Mouse (Mus musculus) retina, postnatal 7 days (tissue): ENCODE measurements around the gene Alg5.
"Not testable (repeated sequence)": the region's sequence is repeated elsewhere in the genome, so short reads cannot be mapped to it uniquely, and the experiment has no call there.

Source experiments
- DNase-seq: peaks from one replicate; pipeline ENCODE4 v3.0.0-alpha.2; 2012; ENCODE audit warnings: low read depth, low spot score

Gene Alg5

DNA sequence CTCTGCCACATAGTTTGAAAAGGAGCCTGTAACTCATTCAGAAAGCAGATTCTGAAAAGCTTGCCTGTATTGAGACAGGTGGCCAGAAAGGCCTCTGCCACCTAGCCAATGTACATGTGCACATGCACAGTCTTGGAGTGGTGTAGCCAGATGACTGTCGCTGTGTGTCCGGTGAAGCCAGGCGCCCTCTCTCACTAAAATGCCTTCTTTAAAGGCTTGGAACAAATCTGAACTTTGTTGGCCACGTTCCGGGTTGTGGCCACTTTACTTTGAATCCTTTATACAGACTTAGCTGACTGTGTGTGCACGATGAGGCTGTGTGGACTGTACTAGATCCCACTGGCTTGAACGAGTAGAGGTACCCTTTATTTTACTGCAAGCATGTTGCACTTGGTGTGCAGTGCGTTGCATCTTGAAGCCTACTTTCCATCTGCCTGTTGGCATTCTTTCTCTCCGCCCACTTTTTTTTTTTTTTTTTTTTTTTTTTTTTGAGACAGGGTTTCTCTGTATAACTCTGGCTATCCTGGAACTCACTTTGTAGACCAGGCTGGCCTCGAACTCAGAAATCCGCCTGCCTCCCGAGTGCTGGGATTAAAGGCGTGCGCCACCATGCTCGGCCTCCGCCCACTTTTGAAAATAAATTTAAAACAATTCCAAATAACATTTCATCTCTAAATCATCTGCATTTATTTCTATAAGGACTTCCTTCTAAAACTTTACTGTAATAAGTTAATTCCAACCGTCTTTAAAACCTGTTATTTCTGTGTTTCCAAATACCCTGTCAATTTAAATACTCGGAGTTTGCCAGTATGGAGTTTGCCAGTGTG, 975 bp downstream of the Alg5 start:
- no peak for DNase-seq

DNA sequence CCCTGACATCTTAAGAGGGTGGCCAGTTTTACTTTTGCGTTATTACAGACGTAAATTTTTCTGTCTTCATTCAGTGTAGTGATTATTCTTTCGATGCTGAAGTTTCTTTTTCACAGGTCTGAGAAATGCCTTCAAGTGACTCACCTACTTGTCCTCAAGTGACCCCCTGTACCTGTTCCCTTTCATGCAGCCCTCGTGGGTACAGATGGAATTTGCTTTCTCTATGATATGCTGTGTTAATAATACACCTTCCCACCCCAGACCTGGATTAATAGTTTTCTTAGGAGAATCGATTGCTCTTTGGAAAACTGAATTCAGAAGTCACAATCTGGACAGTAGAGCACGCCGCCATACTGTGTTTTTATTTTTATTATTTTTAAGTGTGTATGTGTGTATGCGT, 2.0 kb downstream of the Alg5 start:
- DNase-seq = no peak

DNA sequence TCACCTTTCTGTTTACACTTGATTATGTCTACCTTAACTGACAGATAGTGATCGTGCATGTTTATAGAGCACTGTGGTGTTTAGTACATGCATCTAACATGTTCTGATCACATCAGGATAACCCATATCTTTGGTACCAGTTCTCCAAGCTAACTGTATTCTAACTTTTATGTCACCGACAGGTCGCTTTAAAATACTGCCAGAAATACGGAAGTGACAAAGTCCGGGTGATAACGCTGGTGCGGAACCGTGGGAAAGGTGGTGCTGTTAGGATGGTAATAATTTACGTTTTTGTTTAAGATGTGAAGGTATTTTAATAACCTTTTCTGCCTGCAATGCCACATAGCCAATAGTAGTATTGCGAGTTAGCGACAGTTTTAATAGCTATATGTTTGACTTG, 6.6 kb downstream of the Alg5 start:
- no peak for DNase-seq

DNA sequence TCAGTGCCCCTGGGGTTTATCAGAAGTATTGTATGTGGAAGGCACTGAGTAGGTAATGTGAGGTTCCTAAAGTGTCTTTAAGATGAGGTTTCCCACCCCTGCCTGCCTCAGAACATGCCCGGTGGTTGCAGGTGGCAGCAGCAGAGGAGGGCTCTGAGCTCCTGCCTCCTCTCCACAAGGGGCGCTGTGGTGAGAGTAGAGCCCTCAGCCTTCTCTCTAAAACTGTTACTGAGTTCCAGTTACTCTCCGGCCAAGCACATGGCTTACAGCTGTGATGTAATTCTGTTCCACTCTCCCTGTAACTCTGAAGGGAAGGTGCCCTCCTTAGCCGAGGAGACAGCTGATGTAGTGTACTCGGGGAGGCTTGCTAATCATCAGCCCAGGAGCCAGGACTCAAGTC, 10.5 kb downstream of the Alg5 start:
- DNase-seq = no peak

DNA sequence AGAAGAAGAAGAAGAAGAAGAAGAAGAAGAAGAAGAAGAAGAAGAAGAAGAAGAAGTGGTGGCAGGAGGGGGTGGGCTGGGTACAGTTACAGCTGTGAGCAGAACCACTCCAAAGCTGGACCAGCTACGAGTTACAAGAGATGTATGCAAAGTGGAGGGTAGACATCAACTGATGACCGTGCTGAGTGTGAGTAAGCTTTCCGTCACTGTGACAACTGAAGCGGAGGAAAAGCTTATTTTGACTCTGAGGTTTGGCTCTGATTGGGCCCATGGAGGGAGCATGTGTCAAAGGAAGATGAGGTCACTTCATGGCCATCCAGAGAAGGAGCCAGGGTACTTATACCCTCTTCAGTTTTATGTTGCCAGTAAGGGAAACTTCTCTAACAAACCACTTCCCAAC, 18.1 kb downstream of the Alg5 start:
- DNase-seq = no peak

DNA sequence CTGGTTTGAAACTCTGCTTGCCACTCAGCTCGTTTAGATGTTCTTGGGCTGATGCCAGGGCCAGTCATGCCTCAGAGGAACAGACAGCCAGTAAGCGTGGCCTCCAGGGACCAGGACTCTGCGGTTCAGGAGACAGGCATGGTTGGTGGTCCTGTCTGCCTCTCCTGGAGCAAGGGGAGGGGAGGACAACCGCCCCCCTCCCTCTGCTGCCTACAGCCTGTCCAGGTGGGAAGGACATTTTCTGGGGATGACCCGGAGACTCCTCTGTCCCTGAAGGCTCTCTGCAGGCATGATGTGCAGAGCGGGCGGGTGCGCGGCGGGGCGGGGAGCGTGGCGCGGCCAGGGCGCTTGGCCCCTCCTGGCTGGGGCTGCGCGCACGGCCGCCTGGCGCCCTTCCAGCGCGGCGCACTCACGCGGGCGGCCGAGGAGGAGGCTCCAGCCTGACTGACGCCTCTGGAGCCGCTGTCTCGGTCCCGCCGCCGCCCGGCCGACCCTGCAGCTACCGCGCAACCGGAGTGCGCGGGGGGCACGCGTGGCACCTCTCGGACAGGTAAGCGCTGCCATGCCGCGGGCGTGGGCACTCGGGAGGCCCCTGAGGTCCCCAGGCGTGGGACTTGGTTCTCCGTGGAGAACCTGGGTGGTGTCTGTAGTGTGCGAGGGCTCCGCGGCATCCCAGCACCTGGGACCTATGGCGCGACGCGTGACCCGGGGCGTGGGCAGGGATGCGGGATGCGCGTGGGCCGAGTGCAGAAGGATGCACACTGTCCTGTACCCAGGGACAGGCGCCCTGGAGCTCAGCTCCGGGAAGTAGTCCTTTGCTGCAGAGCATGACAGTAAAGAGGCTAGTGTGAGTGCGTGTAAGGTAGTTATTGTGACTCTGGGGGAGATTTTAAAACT, 20.1 kb downstream of the Alg5 start, which contains the start of gene Smad9:
TSS of gene Smad9 (plus strand) at position 438 of the 897 bp plus-strand sequence.
- DNase-seq = peak; percentile 39

DNA sequence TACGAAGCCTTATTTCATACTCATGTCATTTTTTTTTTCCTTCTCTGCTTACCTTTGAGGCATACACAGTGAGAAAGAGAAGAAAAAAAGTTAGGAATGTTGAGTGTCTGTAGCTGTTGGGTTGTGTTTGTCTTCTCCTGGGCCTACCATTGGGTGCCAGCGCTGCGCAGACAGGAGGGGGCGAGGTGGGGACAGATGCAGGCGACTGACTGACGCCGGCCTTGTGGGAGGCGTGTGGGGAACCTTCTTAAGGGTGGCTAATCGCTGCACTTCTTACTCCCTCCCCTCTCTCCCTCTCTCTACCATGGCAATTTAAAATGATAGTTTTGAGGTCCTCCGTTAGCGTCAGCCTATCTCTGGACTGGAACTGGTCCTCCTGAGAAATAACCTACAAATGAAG, 20.7 kb downstream of the Alg5 start:
- no peak for DNase-seq

DNA sequence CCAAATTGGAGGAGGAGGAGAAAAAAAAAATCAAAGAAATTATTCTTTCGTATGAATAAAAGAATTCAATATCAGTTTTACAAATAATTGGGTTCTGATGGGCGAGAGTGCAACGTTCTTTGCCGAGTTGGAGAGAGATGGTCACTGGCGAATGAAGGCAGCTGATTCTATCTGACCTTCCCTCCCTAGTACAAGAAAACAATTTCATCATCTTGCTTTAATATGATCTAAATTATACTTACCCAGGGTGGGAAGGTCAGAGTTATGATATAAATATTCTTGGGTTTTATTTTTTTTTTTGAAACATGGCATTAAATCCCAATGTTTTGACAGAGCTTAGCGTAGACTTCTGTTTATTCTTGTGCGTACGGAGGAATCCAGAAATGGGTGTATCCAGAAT, 22.1 kb downstream of the Alg5 start:
- DNase-seq = no peak

DNA sequence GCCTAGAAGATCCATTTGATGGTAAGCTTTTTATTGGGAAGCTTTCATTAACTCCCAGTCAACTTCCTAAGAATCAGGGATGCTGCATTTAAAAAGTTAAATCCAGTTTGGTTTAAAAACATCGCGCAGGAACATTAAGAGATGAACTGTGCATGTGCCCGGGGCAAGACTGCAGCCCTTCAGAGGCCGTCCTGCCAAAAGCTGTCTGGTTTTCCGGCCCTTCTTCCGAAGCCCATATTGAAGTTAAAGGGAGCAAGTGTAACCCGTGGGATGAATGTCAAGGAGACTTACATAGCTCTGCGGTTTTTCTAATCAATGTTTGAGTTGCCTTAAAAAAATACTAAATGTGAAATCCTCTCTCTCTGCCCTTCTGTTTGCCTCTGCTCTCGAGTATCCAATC, 23.9 kb downstream of the Alg5 start:
- no peak for DNase-seq

DNA sequence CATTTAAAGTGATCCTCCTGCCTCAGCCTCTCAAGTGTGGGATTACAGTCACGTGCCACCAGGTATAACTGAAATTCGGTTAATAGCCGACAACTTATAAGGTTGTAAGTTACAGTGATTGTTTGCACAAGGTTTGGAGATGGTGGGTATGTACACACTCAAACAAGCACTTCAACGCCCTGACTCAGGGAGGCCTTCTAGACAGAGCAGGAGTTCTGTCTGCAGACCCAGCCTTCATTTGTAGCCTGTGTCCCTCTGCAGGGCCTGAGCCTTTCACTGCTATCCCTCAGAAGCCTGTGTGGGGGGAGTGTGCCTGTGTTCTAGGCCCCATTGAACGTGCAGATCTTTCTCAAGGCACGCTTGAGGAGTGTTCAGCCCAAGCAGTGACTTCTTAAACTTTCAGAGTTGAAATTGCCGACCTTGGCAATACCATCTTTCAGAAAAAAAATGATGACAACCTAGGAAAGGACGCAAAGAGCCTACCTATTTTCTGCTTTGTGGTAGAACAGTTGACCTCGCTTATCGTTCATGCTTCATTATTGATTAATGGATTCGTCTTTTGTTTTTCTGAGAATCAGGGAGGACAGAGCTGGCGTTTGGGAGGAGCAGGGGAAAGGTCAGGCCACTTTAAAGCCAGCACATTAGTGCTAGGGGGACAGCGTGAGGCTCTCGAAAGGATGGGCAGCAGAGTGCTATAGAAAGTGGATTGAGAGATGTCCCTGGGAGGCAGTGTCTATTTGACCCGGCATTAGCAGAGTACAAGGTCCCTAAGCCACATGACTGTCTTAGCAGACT, 25.2 kb downstream of the Alg5 start:
- DNase-seq = no peak

DNA sequence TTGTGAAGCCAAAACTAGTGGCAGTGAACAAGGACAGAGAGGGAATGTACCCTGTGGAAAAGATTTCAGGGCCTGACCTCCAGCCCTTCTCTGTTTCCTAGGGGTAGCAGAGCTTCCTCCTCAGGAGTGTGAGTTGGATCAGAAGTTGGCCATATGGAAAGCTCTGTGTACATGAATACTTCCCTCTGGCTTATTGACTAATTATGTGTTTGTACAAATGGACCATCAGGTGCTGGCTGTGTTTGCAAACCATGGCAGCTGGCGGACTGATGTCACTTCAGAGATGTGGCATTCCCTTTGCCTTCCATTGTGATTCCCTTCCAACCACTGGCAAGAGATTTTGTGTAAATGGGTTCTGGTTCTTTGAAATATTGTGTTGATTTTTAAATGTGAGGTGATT, 25.9 kb downstream of the Alg5 start:
- no peak for DNase-seq

DNA sequence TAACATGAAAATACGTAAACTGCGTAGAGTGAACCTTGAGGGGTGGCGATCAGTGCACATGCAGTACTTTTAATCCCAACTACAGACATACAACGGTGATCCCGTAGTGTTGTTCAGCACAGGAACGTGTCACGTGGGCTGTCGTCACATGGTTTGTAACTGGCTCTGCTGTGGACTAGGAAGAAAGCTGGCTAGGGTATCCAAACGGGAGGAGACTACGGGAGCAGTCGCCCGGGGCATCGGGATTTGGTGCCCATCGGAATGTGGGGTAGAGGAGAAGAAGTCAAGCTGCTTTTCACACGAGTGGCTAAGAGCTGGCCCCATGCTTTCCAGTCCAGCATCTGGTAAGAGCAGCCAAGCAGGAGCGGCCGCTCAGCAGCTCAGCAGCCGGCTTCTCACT, 29.1 kb downstream of the Alg5 start:
- DNase-seq = no peak

DNA sequence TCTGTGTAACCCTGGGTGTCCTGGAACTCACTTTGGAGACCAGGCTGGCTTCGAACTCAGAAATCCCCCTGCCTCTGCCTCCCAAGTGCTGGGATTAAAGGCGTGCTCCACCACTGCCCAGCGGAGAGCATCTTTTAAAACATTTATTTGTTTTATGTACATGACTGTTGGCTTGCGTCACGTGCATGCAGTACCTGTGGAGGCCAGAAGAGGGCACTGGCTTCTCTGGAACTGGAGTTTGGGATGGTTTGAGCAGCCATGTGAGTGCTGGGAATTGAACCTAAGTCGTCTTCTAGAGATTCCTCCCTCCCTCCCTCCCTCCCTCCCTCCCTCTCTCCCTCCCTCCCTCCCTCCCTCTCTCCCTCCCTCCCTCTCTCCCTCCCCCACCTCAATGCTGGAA, 30.2 kb downstream of the Alg5 start:
- DNase-seq = not testable (repeated sequence)

DNA sequence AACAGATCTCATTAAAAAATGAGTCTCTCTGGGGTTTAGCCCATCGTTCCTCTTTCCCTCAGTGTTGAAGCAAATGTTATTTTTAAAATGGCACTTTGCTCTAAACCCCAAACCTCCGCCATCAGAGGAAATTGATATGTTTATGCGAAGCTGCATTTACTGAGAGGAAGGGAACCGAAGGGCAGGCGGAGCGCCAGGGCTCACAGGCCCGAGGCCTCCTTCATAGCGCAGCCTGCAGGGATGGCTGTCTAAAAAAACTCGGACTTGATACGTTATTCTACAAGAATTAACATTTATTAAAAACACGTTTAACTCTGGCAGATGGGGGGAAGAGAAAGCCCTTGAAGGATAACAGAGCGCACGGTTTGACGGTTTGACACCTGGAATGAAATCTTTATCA, 30.7 kb downstream of the Alg5 start:
- DNase-seq = no peak

DNA sequence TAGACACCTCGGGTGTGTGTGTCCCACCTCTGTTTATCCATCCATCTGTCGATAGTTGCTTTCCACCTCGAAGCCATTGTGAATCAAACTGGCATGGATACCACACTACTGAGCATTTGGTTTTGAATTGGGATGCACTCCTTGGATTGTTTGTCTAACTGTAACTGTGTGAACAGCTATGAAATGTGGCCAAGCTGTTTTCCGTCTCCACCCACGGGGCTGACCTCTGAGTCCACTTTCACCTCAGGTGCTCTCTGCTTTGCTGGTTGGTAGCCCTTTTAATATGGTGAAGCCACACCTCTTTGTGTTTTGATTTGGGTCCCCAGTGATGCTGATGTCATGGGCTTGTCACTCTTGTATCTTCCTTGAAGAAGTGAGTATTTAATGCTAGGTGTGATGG, 31.5 kb downstream of the Alg5 start:
- DNase-seq = no peak

DNA sequence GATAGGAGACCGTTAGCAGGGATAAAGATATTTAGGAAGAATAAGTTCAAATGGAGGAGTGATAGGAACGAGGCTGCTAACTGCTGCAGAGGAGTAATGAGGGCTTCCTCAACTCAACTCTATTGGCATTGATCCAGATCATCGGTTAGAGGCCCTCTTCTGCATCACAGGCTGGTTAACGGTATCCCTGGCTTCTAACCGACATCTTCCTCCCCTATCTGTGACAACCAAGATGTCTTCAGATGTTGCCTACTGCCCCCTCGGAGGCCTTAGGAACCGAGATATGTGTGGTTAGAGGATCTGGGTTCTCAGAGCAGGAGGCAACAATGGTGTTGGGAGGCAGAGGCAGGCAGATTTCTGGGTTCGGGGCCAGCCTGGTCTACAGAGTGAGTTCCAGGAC, 33.3 kb downstream of the Alg5 start:
- no peak for DNase-seq

DNA sequence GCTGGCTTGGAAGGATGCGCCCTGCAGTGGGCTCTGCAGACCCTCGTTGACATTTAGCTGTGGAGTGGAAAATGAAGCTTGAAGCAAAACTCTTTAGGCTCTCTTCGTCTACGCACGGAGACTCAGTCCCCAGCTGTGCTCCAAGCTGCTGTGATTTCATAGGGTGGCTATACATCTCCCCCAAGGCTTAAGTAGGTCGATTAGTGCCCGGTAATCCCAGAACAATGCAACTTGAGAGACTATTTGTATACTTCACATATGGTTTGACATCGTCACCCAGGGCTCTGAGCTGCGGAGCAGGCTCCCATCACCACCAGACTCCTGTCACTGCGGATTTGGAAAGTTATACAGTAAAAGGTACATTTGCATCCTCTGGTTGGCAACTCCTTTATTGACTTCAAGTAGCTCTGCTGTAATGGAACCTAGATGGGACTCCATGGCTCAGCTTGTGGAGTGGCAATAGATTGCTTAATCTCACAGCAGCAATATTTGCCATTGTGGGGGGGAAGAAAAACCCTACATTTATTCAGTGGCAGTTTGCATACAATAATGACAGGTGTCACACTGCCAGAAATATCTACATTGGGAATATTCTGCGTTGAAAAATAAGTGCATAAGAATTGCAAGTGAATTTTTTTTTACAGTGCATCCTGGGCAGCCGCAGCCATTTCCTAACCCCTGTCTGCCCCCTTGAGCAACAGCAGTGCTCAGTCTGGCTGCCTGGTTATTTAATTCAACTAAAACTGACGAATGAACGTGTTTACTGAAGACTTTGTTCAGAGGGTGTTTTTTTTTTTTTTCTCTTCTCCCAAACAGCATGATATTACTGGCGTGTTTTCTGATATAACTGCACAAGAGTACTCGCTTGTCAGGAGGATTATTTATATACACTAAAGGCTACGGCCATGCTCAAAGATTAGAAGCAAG, 34.3 kb downstream of the Alg5 start:
- no peak for DNase-seq

DNA sequence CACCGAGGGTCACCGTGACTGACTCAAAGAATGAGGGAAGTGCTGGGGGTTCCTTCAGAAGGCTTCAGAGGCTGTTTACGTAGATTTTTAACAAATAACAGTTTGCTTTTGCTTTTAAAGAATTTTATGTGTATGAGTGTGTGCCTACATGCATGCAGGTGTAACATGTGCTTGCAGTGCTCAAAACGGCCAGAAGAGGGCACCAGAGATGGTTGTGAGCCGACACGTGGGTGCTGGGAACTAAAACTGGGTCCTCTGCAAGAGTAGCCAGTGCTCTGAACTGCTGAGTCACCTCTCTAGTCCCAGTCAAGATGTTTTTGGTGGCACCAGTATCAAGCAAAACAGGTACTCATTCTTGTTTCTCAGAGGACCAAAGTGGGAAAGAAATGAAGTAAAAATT, 38.3 kb downstream of the Alg5 start:
- DNase-seq = no peak

DNA sequence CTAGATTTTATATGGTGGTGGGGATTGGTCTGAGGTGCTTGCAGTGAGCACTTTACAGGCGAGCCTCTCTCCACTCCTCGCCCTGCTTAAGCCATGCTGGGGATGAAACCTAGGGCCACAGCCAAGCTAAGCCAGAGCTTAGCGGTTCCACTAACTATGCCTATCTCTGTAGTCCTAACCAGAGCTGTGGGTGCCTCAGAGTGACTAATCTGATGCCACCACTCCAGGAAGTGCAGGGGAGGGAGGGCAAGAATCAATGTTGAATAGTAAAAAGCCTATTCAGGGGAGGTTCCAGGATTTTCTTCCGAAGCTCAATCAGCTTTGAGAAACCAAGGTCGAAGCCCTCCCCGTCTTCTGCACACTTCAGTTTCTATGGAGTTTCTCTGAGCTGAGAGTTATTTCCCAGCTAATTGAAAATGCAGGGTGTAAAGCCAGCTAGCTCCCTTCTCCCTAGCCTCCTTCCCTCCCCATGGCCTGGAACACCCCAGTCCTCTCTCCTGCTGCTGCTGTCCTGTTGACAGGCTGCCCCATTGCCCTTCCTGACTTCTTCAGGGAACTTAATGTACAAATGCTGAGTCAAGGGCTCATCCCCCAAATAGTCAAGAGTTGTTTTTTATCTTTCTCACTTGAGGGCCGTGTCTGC, 40.8 kb downstream of the Alg5 start:
- DNase-seq = no peak

DNA sequence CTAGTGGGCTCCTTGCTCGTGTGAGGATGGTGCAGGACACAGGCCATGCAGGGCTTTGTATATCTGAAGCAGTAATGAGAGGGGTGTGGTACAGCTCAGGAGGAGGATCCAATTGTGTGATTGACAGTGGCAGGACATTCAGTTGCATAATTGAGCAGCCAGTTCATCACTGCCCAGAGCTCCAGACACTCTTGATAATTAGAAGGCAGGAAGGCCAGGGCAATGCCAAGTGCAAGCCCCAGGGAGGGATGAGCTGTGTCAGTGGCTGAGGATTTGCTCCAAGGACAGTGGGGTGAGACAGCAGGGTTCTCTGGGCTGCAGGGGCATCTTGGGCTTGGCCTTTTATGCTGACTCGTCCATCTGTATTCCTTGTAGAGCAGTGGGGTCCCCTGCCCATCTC, 55.3 kb downstream of the Alg5 start:
- no peak for DNase-seq
